Mouse (Mus musculus) myocyte (in vitro differentiated cells): ENCODE data around the gene Ankrd39.

ENCODE experiments used
- REST ChIP-seq: IDR thresholded peaks from one replicate; pipeline ENCODE4 v1.6.1; 2011; ENCODE audit warnings: mild to moderate bottlenecking, control low read depth, moderate library complexity; ENCODE audit not compliant: insufficient read depth, insufficient read length
- USF1 ChIP-seq: IDR thresholded peaks from one replicate; pipeline ENCODE4 v1.6.1; 2011; ENCODE audit warnings: low read depth, mild to moderate bottlenecking, control low read depth, moderate library complexity

- TF ChIP-seq USF1: no peak
- TF ChIP-seq REST: no peak
Measured at GRCm38 (mm10) chr1:36511289-36512021, 35.8 kb downstream of the Ankrd39 start, which contains the start of gene Cnnm3.
